Mouse (Mus musculus) midbrain, postnatal 0 days (tissue): ENCODE data around the gene Fam8a1. TPM values are rescaled to one million over a fixed set of nuclear protein-coding genes. Genes with fewer than 3 reads are reported as not detected.

Source experiments
- ATAC-seq: fragments of 200-750 bp; cut with Nextera tagmentation; 2 replicates; pipeline ENCODE4 v1.8.0; 2017; ENCODE audit warnings: moderate number of reproducible peaks, mild to moderate bottlenecking, moderate TSS enrichment, moderate library complexity; ENCODE audit not compliant: low FRiP score
- DNase-seq: peaks from one replicate; pipeline ENCODE4 v3.0.0-alpha.2; 2015; ENCODE audit warnings: low spot score
- H3K27ac ChIP-seq: fragments of 300-500 bp; sonication (generic); 2 replicates; pipeline ENCODE4 v1.5.1; 2014; ENCODE audit warnings: low read depth, mild to moderate bottlenecking, low read length, mixed read lengths
- H3K27me3 ChIP-seq: fragments of 300-500 bp; sonication (generic); 2 replicates; pipeline ENCODE4 v1.6.1; 2014; ENCODE audit warnings: low read length, control low read depth, mixed read lengths; ENCODE audit not compliant: insufficient read depth
- H3K36me3 ChIP-seq: fragments of 300-500 bp; sonication (generic); 2 replicates; pipeline ENCODE4 v1.6.1; 2014; ENCODE audit warnings: low read length, control low read depth, mixed read lengths; ENCODE audit not compliant: insufficient read depth
- H3K4me1 ChIP-seq: fragments of 300-500 bp; sonication (generic); 2 replicates; pipeline ENCODE4 v1.6.1; 2014; ENCODE audit warnings: mild to moderate bottlenecking, control low read depth, antibody characterized with exemption, low read length, mixed read lengths; ENCODE audit not compliant: insufficient read depth
- H3K4me2 ChIP-seq: fragments of 300-500 bp; sonication (generic); 2 replicates; pipeline ENCODE4 v1.6.1; 2014; ENCODE audit warnings: low read depth, mild to moderate bottlenecking, low read length, mixed read lengths; ENCODE audit not compliant: poor library complexity, severe bottlenecking
- H3K4me3 ChIP-seq: fragments of 300-500 bp; sonication (generic); 2 replicates; pipeline ENCODE4 v1.5.1; 2014; ENCODE audit warnings: low read depth, mild to moderate bottlenecking, low read length, moderate library complexity
- H3K9ac ChIP-seq: fragments of 300-500 bp; sonication (generic); replicated peaks from 2 replicates; pipeline ENCODE4 v1.6.1; 2014; ENCODE audit warnings: mild to moderate bottlenecking, low read length, moderate library complexity, mixed read lengths; ENCODE audit not compliant: poor library complexity, severe bottlenecking
- H3K9me3 ChIP-seq: fragments of 300-500 bp; sonication (generic); 2 replicates; pipeline ENCODE4 v1.6.1; 2016; ENCODE audit warnings: low read length, control low read depth
- CTCF ChIP-seq: IDR thresholded peaks from 2 replicates; pipeline ENCODE4 v1.5.1; 2016; ENCODE audit warnings: antibody characterized with exemption, mild to moderate bottlenecking
- WGBS: fragments of 180-500 bp; shearing (Covaris S2); extraction: QIAGEN DNeasy Blood & Tissue Kit; methylation state at CpG from one replicate; pipeline ENCODE4 v1.1.7; 2014; 5-methylcytosine and 5-hydroxymethylcytosine counted together
- polyA plus RNA-seq: library from polyadenylated mRNA; unstranded; fragments of >200 nt; fragmentation: Nextera tagmentation; extraction: Ambion mirVana; gene quantifications from 2 replicates; pipeline ENCODE4 v1.2.1, GENCODE M21; 2015
- total RNA-seq: library from RNA; depleted of rRNA; stranded (reverse); fragments of >200 nt; gene quantifications from 2 replicates; pipeline ENCODE4 v1.2.3, GENCODE M21; 2014

The Fam8a1 gene
- total and polyA plus RNA-seq, 2 experiments from 2014 or later: 18.1 to 59.2 TPM

GRCm38 (mm10) chr13:46682921-46683320 lies 13.6 kb downstream of the Fam8a1 start:
- H3K27ac ChIP-seq: no peak overlapping the region
- H3K36me3 ChIP-seq: peaks cover 31% of the 10 kb centered on the region
- no peaks in the 10 kb centered on the region for H3K4me1 ChIP-seq
- no peaks in the 10 kb centered on the region for H3K27me3 ChIP-seq
- H3K4me2 ChIP-seq: no peak overlapping the region
- no peak for TF ChIP-seq CTCF
- no peak for ATAC-seq
- DNase-seq: peak; percentile 2
- WGBS: 83% methylated on average over 2 of the region's 2 CpGs
- H3K4me3 ChIP-seq: no peak overlapping the region
- H3K9me3 ChIP-seq: no peaks in the 10 kb centered on the region
- H3K9ac ChIP-seq: no peak overlapping the region

GRCm38 (mm10) chr13:46683370-46683769 lies 14.0 kb downstream of the Fam8a1 start:
- peaks cover 27% of the 10 kb centered on the region for H3K36me3 ChIP-seq
- TF ChIP-seq CTCF: no peak
- H3K4me3 ChIP-seq: no peak overlapping the region
- no peaks in the 10 kb centered on the region for H3K4me1 ChIP-seq
- DNase-seq (no peak), ATAC-seq (no peak)
- no peaks in the 10 kb centered on the region for H3K9me3 ChIP-seq
- H3K9ac ChIP-seq: no peak overlapping the region
- 91% methylated on average over 1 of the region's 1 CpGs for WGBS
- H3K27ac ChIP-seq: no peak overlapping the region
- no peak overlapping the region for H3K4me2 ChIP-seq
- no peaks in the 10 kb centered on the region for H3K27me3 ChIP-seq

- Histone ChIP-seq H3K4me2 (no peak overlapping the region), H3K36me3 (peaks cover 22% of the 10 kb centered on the region), H3K27ac (no peak overlapping the region), H3K4me3 (no peak overlapping the region), H3K4me1 (no peaks in the 10 kb centered on the region), H3K27me3 (no peaks in the 10 kb centered on the region), H3K9me3 (no peaks in the 10 kb centered on the region), H3K9ac (no peak overlapping the region)
- no peak for ATAC-seq
- WGBS: 95% methylated on average over 4 of the region's 4 CpGs
- TF ChIP-seq CTCF: no peak
- no peak for DNase-seq
These were observed 21.4 kb downstream of the Fam8a1 start for GRCm38 (mm10) chr13:46690559-46691241.

- no peak overlapping the region for H3K4me3 ChIP-seq
- no peak for DNase-seq
- 53% methylated on average over 1 of the region's 1 CpGs for WGBS
- ATAC-seq: no peak
- peaks cover 21% of the 10 kb centered on the region for H3K36me3 ChIP-seq
- no peak overlapping the region for H3K9ac ChIP-seq
- TF ChIP-seq CTCF: no peak
- no peak overlapping the region for H3K27ac ChIP-seq
- no peaks in the 10 kb centered on the region for H3K4me1 ChIP-seq
- no peaks in the 10 kb centered on the region for H3K9me3 ChIP-seq
- no peak overlapping the region for H3K4me2 ChIP-seq
- no peaks in the 10 kb centered on the region for H3K27me3 ChIP-seq
These were observed 26.1 kb downstream of the Fam8a1 start for GRCm38 (mm10) chr13:46695296-46695908.

- DNase-seq: no peak
- no peaks in the 10 kb centered on the region for H3K4me1 ChIP-seq
- H3K9ac ChIP-seq: no peak overlapping the region
- peaks cover 21% of the 10 kb centered on the region for H3K36me3 ChIP-seq
- H3K9me3 ChIP-seq: no peaks in the 10 kb centered on the region
- 94% methylated on average over 1 of the region's 1 CpGs for WGBS
- ATAC-seq: no peak
- H3K4me3 ChIP-seq: no peak overlapping the region
- H3K27ac ChIP-seq: no peak overlapping the region
- H3K27me3 ChIP-seq: no peaks in the 10 kb centered on the region
- no peak for TF ChIP-seq CTCF
- no peak overlapping the region for H3K4me2 ChIP-seq
These were observed 26.6 kb downstream of the Fam8a1 start for GRCm38 (mm10) chr13:46695932-46696331.

- no peak overlapping the region for H3K9ac ChIP-seq
- no peak overlapping the region for H3K27ac ChIP-seq
- no peak for TF ChIP-seq CTCF
- no peaks in the 10 kb centered on the region for H3K4me1 ChIP-seq
- WGBS: 89% methylated on average over 2 of the region's 2 CpGs
- no peak for ATAC-seq
- H3K4me3 ChIP-seq: no peak overlapping the region
- peaks cover 21% of the 10 kb centered on the region for H3K36me3 ChIP-seq
- H3K9me3 ChIP-seq: no peaks in the 10 kb centered on the region
- DNase-seq: no peak
- H3K4me2 ChIP-seq: no peak overlapping the region
- no peaks in the 10 kb centered on the region for H3K27me3 ChIP-seq
These were observed 27.5 kb downstream of the Fam8a1 start for GRCm38 (mm10) chr13:46696788-46697187.
